Mouse (Mus musculus) intestine, embryonic 16.5 days (tissue): ENCODE results near the gene Gabarapl2. TPM values are rescaled to one million over a fixed set of nuclear protein-coding genes. Genes with fewer than 3 reads are reported as not detected.

Experiments used
- ATAC-seq: fragments of 200-750 bp; cut with Nextera tagmentation; 2 replicates; pipeline ENCODE4 v1.8.0; 2017; ENCODE audit warnings: moderate TSS enrichment, moderate library complexity
- H3K27ac ChIP-seq: fragments of 300-500 bp; sonication (generic); 2 replicates; pipeline ENCODE4 v1.5.1; 2014; ENCODE audit warnings: mild to moderate bottlenecking, low read length
- H3K27me3 ChIP-seq: fragments of 300-500 bp; sonication (generic); replicated peaks from 2 replicates; pipeline ENCODE4 v1.6.1; 2014; ENCODE audit warnings: low read length, control low read depth, mixed read lengths; ENCODE audit not compliant: control insufficient read depth, insufficient read depth
- H3K36me3 ChIP-seq: fragments of 300-500 bp; sonication (generic); 2 replicates; pipeline ENCODE4 v1.6.1; 2014; ENCODE audit warnings: low read length, control low read depth; ENCODE audit not compliant: control insufficient read depth, insufficient read depth
- H3K4me1 ChIP-seq: fragments of 300-500 bp; sonication (generic); 2 replicates; pipeline ENCODE4 v1.6.1; 2014; ENCODE audit warnings: low read length, control low read depth, mixed read lengths; ENCODE audit not compliant: control insufficient read depth, insufficient read depth
- H3K4me2 ChIP-seq: fragments of 300-500 bp; sonication (generic); 2 replicates; pipeline ENCODE4 v1.6.1; 2014; ENCODE audit warnings: low read depth, low read length, control low read depth
- H3K4me3 ChIP-seq: fragments of 300-500 bp; sonication (generic); 2 replicates; pipeline ENCODE4 v1.5.1; 2014; ENCODE audit warnings: mild to moderate bottlenecking, low read length
- H3K9ac ChIP-seq: fragments of 300-500 bp; sonication (generic); 2 replicates; pipeline ENCODE4 v1.6.1; 2014; ENCODE audit warnings: low read depth, low read length
- H3K9me3 ChIP-seq: fragments of 300-500 bp; sonication (generic); 2 replicates; pipeline ENCODE4 v1.6.1; 2016; ENCODE audit warnings: low read length, control low read depth; ENCODE audit not compliant: control insufficient read depth
- WGBS: fragments of 180-500 bp; shearing (Covaris S2); extraction: QIAGEN DNeasy Blood & Tissue Kit; methylation state at CpG from one replicate; pipeline ENCODE4 v1.1.7; 2014; 5-methylcytosine and 5-hydroxymethylcytosine counted together
- polyA plus RNA-seq: library from polyadenylated mRNA; unstranded; fragments of >200 nt; fragmentation: Nextera tagmentation; extraction: Ambion mirVana; gene quantifications from 2 replicates; pipeline ENCODE4 v1.2.1, GENCODE M21; 2015

The Gabarapl2 gene
- polyA plus RNA-seq, 1 experiment from 2014 or later = 212 TPM

DNA sequence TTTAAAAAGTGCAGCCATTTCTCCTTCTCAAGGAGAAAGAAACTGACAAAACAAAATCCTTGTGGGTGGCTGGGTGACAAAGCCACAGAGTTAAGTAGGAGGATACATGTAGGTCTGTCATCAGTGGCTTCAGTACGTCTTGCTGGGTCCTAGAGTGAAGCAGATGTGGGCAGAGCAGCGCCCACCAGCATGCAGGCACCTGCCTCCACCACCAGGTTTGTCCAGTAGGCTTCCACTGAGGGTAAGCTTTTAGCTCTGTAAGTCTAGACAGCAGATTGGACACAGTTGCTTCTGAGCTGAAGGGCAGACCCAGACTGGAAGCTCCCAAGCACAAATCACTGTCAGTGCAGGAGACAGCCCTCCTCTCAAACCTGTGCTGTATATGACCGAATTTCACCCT lies 20.8 kb downstream of the Gabarapl2 start:
- no peaks in the 10 kb centered on the region for H3K4me1 ChIP-seq
- H3K27ac ChIP-seq = no peak overlapping the region
- H3K9ac ChIP-seq = no peak overlapping the region
- no peak overlapping the region for H3K4me2 ChIP-seq
- H3K4me3 ChIP-seq = no peak overlapping the region
- no peak for ATAC-seq
- no peaks in the 10 kb centered on the region for H3K27me3 ChIP-seq
- peaks cover 9% of the 10 kb centered on the region; the same call in 1 of the 2 replicates for H3K36me3 ChIP-seq
- no peaks in the 10 kb centered on the region for H3K9me3 ChIP-seq
- WGBS = 60% methylated on average over 3 of the region's 3 CpGs

DNA sequence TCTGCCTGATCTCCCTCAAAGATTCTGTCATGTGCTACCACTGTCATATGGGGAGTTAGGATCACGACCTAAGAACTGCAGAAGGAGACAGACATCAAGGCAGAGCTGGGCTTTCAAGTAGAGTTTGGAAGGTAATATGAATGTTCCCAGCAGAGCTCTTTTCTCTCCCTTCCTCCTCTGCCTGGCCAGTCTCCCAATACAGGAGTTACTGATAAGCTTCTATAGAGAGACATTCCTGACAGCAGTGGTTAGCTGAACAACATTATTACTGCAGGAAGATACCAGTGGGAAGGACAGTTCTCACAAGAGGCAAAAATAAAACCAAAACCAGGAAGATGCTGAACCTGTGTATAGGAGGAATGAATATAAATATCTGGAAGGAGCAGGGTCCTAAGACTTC lies 22.1 kb downstream of the Gabarapl2 start:
- no peaks in the 10 kb centered on the region for H3K27me3 ChIP-seq
- no peak for ATAC-seq
- H3K27ac ChIP-seq = no peak overlapping the region
- H3K4me2 ChIP-seq = no peak overlapping the region
- H3K4me3 ChIP-seq = no peak overlapping the region
- H3K9ac ChIP-seq = no peak overlapping the region
- H3K4me1 ChIP-seq = no peaks in the 10 kb centered on the region
- H3K36me3 ChIP-seq = 0 out of 2 replicates have a peak, but pooled peaks cover 2% of the 10 kb centered on the region
- H3K9me3 ChIP-seq = no peaks in the 10 kb centered on the region
- WGBS = 69% methylated on average over 1 of the region's 1 CpGs

DNA sequence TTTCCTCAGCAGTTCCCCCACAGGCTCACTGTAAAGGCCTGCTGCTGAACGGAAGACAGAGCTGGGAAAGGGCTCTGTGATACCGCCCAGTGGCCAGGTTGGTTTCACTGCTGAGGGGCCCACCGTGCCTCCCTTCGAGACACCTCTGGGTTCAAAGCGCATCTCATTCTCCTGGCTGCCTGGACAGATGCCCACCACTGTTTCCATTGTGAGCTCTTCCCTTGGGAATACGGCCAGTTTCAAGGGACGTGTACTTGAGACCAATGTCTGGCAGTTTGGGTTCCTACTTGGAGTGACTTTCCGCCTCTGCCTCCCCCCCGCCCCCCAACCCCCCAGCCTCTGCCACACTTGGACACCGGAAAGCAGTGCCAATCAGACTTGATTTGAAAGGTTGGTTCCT lies 22.6 kb downstream of the Gabarapl2 start:
- Histone ChIP-seq H3K27me3 (no peaks in the 10 kb centered on the region), H3K4me2 (no peak overlapping the region), H3K27ac (no peak overlapping the region), H3K9me3 (no peaks in the 10 kb centered on the region), H3K4me1 (no peaks in the 10 kb centered on the region), H3K9ac (no peak overlapping the region), H3K36me3 (0 out of 2 replicates have a peak, but pooled peaks cover 2% of the 10 kb centered on the region), H3K4me3 (no peak overlapping the region)
- 75% methylated on average over 10 of the region's 10 CpGs for WGBS
- no peak for ATAC-seq

DNA sequence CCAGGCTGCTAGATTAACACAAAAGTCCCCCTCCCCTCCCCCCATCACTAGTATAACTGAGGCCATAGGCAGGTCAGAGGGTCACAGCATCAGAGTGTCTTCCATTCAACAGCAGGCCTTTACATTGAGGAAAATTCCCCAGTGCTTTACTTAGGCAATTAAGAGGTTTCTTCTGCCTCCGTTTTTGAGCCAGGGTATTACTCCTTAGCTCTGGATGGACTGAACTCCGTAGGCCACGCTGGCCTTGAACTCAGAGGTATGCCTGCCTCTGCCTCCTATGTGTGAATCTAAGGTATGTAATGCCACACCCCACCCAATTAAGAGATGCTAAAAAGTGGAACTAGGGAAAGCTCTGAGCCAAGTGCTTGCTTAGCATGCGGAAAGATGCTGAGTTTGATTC lies 23.0 kb downstream of the Gabarapl2 start:
- ATAC-seq = no peak
- H3K36me3 ChIP-seq = no peaks in the 10 kb centered on the region
- H3K4me3 ChIP-seq = no peak overlapping the region

DNA sequence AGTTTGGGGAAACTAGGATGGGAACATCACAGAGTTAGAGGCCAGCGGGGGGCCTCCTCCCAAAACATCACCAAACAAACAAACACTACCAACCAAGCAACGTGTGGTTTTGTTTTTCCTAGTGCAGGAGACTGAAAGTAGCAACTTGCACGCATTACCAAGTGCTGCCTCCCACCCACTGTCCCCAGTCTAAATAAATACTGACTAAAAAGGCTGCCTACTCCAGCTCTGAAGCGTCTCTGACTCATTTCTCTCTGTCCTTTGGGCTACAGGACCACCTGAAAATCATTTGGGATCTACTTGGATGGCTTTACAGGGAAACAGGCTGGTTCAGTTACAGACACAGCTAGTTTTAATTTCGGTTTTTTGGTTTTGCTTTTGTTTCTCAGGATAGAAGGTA lies 23.8 kb downstream of the Gabarapl2 start:
- no peaks in the 10 kb centered on the region for H3K4me1 ChIP-seq
- no peaks in the 10 kb centered on the region for H3K9me3 ChIP-seq
- WGBS = 59% methylated on average over 5 of the region's 5 CpGs
- no peaks in the 10 kb centered on the region for H3K36me3 ChIP-seq
- no peaks in the 10 kb centered on the region for H3K27me3 ChIP-seq
- no peak overlapping the region for H3K4me2 ChIP-seq
- no peak overlapping the region for H3K4me3 ChIP-seq
- no peak for ATAC-seq
- no peak overlapping the region for H3K27ac ChIP-seq
- H3K9ac ChIP-seq = no peak overlapping the region

More for the DNA sequence above, 23.0 kb downstream of the Gabarapl2 start:
- Histone ChIP-seq H3K9me3 (no peaks in the 10 kb centered on the region), H3K27ac (no peak overlapping the region), H3K4me2 (no peak overlapping the region), H3K9ac (no peak overlapping the region), H3K4me1 (no peaks in the 10 kb centered on the region), H3K27me3 (no peaks in the 10 kb centered on the region)
- WGBS = 88% methylated on average over 4 of the region's 4 CpGs

DNA sequence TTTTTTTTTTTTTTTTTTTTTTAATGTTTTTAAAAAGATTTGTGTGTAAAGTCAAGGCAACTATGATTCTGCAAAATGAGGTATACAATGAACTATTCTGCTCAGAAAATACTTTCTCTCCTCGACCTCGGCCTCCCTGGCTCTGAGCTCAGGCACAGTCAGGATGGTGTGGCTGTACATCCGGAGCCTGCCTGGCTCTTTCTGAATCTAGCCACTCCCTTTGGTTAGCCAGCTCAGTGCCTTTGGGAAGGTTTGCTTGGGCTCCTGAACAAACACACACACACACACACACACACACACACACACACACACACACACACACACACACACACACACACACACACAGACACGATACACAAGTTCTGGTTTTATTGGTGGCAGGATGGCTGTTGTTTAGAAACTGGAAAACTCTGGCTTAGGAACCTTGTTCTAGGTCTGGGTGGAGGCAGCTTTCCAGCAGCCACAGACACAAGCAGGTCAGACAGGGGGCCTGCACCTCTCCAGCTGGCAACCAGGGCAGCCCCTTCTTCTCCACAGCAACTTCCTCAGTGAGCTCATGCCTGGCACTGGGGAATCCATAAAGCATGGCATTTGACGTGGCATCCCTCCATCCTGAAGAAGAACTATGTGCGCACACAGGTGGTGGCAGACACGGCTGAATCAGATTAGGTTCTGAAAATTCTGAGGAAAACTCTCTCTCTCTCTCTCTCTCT lies 24.5 kb downstream of the Gabarapl2 start:
- no peak for ATAC-seq
- H3K36me3 ChIP-seq = no peaks in the 10 kb centered on the region
- H3K4me1 ChIP-seq = no peaks in the 10 kb centered on the region
- H3K27me3 ChIP-seq = no peaks in the 10 kb centered on the region
- WGBS = 61% methylated on average over 7 of the region's 7 CpGs
- H3K27ac ChIP-seq = no peak overlapping the region
- no peak overlapping the region for H3K4me2 ChIP-seq
- no peak overlapping the region for H3K4me3 ChIP-seq
- H3K9me3 ChIP-seq = no peaks in the 10 kb centered on the region
- H3K9ac ChIP-seq = no peak overlapping the region

DNA sequence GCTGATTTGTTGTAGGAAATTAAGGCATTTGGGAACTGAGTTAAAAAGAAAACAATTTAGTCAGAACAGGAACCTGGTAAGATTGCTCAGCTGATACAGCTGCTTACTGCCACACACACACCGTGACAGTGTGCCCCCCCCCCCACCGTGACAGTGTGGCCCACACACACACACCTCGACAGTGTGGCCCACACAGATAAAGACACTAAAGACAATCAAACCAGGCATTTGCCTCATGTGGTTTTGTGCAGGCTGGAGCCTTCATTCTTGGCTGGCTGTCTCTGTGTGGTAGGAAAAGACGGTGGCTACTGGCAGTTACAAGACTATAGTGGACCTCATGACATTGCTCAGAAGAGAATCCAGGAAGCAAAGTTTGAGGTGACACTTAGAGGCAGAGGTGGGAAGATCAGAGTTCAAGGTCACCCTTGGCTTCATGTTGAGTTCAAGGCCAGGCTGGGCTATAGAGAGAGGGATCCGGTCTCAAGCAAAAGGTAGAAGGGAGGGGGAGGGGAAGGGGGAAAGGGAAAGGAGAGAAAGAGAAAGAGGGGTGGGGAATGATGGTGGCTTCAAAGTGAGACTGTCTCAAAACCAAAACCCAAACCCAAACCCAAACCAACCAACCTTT lies 26.9 kb downstream of the Gabarapl2 start:
- Histone ChIP-seq H3K27ac (no peak overlapping the region), H3K27me3 (no peaks in the 10 kb centered on the region), H3K4me2 (no peak overlapping the region), H3K9ac (no peak overlapping the region), H3K36me3 (no peaks in the 10 kb centered on the region), H3K4me3 (no peak overlapping the region), H3K4me1 (no peaks in the 10 kb centered on the region), H3K9me3 (no peaks in the 10 kb centered on the region)
- 85% methylated on average over 5 of the region's 5 CpGs for WGBS
- ATAC-seq = no peak

DNA sequence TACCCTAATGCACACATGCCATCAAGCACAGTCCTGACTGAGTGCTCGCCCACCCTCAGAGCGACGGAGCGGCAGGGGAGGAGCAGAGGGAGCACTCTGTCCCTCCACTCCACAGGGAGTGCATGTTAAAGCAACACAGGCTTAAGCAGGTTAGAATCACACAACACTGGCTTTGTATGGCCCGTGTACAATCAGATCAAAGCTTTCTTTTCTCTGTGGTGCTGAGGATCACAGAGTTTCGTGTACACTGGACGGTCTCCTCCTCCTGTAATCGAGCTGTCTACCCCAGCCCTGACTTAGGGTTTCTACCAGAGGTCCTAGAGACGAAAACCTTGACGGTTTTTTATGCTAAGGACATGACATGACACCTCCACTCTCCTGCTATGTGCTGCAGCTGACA lies 28.0 kb downstream of the Gabarapl2 start:
- no peak for ATAC-seq
- Histone ChIP-seq H3K27ac (no peak overlapping the region), H3K4me3 (no peak overlapping the region), H3K9me3 (no peaks in the 10 kb centered on the region), H3K4me1 (no peaks in the 10 kb centered on the region), H3K27me3 (no peaks in the 10 kb centered on the region), H3K4me2 (no peak overlapping the region), H3K9ac (no peak overlapping the region), H3K36me3 (no peaks in the 10 kb centered on the region)
- WGBS = 86% methylated on average over 10 of the region's 10 CpGs

DNA sequence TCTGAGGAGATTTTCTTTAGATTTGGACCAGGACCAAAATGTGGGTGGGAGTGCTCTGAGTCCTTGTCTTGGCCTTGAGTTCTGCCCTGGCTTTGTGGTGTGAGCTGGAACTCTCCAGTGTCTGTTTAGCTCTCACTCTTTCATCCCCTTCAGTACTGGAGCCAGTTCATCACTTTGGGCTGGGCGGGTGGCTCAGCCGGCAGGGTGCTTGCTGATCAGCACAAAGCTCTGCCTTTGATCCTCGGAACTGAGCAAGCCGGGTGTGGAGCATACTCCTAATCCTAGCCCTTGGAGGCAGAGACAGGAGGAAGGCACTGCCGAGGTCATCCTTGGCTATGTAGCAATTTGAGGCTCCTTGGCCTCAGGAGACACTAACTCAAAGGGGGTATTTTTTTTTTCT lies 28.5 kb downstream of the Gabarapl2 start:
- H3K27me3 ChIP-seq = no peaks in the 10 kb centered on the region
- no peaks in the 10 kb centered on the region for H3K36me3 ChIP-seq
- no peak for ATAC-seq
- no peak overlapping the region for H3K9ac ChIP-seq
- H3K27ac ChIP-seq = no peak overlapping the region
- no peaks in the 10 kb centered on the region for H3K4me1 ChIP-seq
- no peaks in the 10 kb centered on the region for H3K9me3 ChIP-seq
- no peak overlapping the region for H3K4me2 ChIP-seq
- WGBS = 55% methylated on average over 5 of the region's 5 CpGs
- H3K4me3 ChIP-seq = no peak overlapping the region
